Mouse (Mus musculus): Measurements from ENCODE around the gene C130050O18Rik.

C130050O18Rik gene

DNA sequence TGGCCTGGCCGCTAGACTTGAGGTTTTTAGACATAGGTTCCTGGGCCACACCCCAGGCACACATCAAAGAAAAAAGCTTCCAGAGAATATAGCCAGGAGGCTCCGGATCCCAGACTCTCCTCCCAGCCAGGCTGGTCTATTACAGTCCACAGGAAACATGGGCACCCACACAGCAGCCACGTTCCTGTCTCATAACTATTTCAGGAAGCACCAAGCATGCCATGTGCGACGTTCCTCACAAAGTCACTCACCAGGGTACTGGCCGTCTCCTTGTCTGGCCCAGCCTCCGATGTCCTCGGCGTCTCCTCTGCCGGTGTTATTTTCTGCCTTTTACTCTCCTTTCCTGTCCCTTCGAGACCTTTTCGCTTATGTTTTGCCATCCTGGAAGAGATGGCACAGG is 50.1 kb downstream of the C130050O18Rik start:
- no peak for DNase-seq (ENCODE audit: low read depth, low spot score)

GRCm38 (mm10) chr5:139457241-139457640 is 52.2 kb downstream of the C130050O18Rik start:
- no peak for DNase-seq (ENCODE audit: low read depth, low spot score)

DNA sequence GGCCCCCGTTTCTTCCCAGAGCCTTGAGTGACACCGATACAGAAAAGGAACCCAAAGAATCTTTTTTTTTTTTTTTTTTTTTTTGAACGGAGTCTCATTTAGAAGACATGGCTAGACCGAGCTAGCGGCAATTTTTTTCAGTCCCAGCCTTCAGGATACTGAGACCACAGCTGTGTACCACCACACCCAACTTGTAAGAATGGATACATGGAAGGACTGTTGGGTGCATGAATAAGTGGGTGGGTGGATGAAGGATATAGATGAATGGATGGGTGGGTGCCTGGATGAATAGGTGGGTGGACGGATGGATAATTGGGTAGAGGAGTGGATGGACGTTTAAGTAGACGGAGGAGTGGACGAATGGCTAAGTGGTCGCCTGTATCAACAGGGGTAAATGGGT is 54.9 kb downstream of the C130050O18Rik start:
- DNase-seq (ENCODE audit: low read depth, low spot score) = no peak

DNA sequence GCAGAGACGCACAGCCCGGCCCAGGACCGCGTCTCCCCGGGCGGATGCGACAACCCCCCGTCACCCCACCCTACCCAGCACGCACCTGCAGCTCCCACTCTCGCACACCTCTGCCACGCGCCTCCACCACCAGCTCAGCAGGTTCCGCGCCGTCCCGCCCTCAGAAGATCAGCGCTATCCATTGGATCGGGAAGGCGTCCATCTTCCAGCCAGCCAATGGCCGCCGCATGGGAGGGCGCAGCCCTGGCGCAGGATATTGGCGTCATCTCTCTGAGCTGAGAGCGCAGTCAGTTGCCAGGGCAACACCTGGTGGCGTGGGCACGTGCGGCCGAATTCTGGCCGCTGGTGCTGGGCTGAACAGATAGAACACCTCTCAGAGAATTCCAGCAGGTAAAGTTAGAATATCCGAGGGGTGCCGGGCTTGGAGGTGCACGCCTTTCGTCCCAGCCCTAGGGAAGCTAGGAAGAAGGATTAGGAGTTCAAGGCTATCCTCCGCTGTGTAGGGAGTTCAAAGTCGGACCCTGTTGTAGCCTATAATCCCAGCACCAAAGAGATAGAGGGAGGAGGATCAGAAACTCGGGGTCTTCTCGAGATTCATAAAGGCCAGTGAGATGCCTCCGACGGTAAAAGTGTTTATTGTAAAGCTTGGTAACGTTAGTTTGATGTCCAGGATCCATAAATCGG is 55.4 kb downstream of the C130050O18Rik start, which contains the start of gene 3110082I17Rik:
3110082I17Rik (minus strand) TSS at position 144 of the 684 bp plus-strand sequence.
- DNase-seq (ENCODE audit: low read depth, low spot score) = peak; percentile 96

- DNase-seq (ENCODE audit: low read depth, low spot score) = no peak
These were observed 59.8 kb downstream of the C130050O18Rik start for GRCm38 (mm10) chr5:139464874-139465273.

All from skeletal muscle tissue, adult 2 months (tissue).